ENCODE assay signal across 10 mouse cellular contexts in genomic region chr14:25979242-25979941, GRCm38 (mm10). TPM values are rescaled to one million over a fixed set of nuclear protein-coding genes. Genes with fewer than 3 reads are reported as not detected.
A peak's percentile ranks its signal among the peaks of the same experiment; 100 is the strongest.
DNase-seq lines count a peak whose midpoint lies in the region; ATAC-seq lines count a peak whose summit lies in the region.
"Not testable (repeated sequence)": the region's sequence is repeated elsewhere in the genome, so short reads cannot be mapped to it uniquely, and the experiment has no call there.
"Had no signal": no experiment of that assay in that cellular context is flagged by ENCODE, and none has a peak within 500 bp of the region (broad histone marks: within the 10 kb centered on the region; RNA-seq: fewer than 3 reads in every experiment).

No protein-coding gene starts in this region.

- H3K9me3 ChIP-seq in forebrain, embryonic 14.5 days (replicated peaks; ENCODE audit: control insufficient read depth, low read length); heart, embryonic 16.5 days (replicated peaks; ENCODE audit: control insufficient read depth, low read length); intestine, embryonic 14.5 days (ENCODE audit: control insufficient read depth, low read length); limb, embryonic 12.5 days; midbrain, embryonic 12.5 days; neural tube, embryonic 15.5 days (replicated peaks): not testable (repeated sequence)

- WGBS in forebrain, embryonic 14.5 days: under 1% methylated on average over 6 of the region's 13 CpGs
- 3% methylated on average over 7 of the region's 13 CpGs for WGBS in heart, embryonic 16.5 days
- 0% methylated on average over 5 of the region's 13 CpGs for WGBS in intestine, embryonic 14.5 days
- 0% methylated on average over 7 of the region's 13 CpGs for whole genome bisulfite sequencing in limb, embryonic 12.5 days
- 0% methylated on average over 6 of the region's 13 CpGs for WGBS in midbrain, embryonic 12.5 days
- WGBS in neural tube, embryonic 15.5 days: under 1% methylated on average over 8 of the region's 13 CpGs

- H3K9ac ChIP-seq in forebrain, embryonic 14.5 days (ENCODE audit: low read length): peak overlapping the region; percentile 55; the same call in 1 of the 2 replicates
- H3K9ac ChIP-seq in heart, embryonic 16.5 days (ENCODE audit: low read length); limb, embryonic 12.5 days (replicated peaks); midbrain, embryonic 12.5 days (replicated peaks); neural tube, embryonic 15.5 days (replicated peaks): not testable (repeated sequence)
- H3K9ac ChIP-seq in intestine, embryonic 14.5 days (ENCODE audit: low read length): 0 out of 2 replicates have a peak overlapping the region, but pooled peaks have one; percentile 30

- H3K36me3 ChIP-seq in forebrain, embryonic 14.5 days (ENCODE audit: control insufficient read depth, insufficient read depth, low read length); heart, embryonic 16.5 days (ENCODE audit: control insufficient read depth, insufficient read depth); intestine, embryonic 14.5 days (ENCODE audit: control insufficient read depth, insufficient read depth, low read length); limb, embryonic 12.5 days; midbrain, embryonic 12.5 days; neural tube, embryonic 15.5 days: not testable (repeated sequence)

- H3K27ac ChIP-seq in forebrain, embryonic 14.5 days (ENCODE audit: low read depth, low read length): peak overlapping the region; percentile 84
- peak overlapping the region; percentile 72; the same call in 1 of the 2 replicates for H3K27ac ChIP-seq in heart, embryonic 16.5 days (ENCODE audit: low read length)
- H3K27ac ChIP-seq in intestine, embryonic 14.5 days (ENCODE audit: low read depth): peak overlapping the region; percentile 77; the same call in 1 of the 2 replicates
- peak overlapping the region; percentile 91 for H3K27ac ChIP-seq in limb, embryonic 12.5 days
- peak overlapping the region; percentile 93 for H3K27ac ChIP-seq in midbrain, embryonic 12.5 days (replicated peaks)
- H3K27ac ChIP-seq in neural tube, embryonic 15.5 days (replicated peaks): peak overlapping the region; percentile 86

- ATAC-seq in forebrain, embryonic 14.5 days: peak; percentile 60
- ATAC-seq in heart, embryonic 16.5 days (replicated peaks; ENCODE audit: extremely low read depth, insufficient read depth, low FRiP score); limb, embryonic 12.5 days (ENCODE audit: insufficient number of reproducible peaks, insufficient read depth, low FRiP score, low TSS enrichment, low read depth); midbrain, embryonic 12.5 days (ENCODE audit: low FRiP score, low read depth): not testable (repeated sequence)
- peak; percentile 14; the same call in 1 of the 2 replicates for ATAC-seq in intestine, embryonic 14.5 days (replicated peaks; ENCODE audit: low FRiP score, low TSS enrichment, low read depth)
- ATAC-seq in neural tube, embryonic 15.5 days (ENCODE audit: low FRiP score): peak; percentile 77

- DNase-seq in embryo, embryonic 9.5 days (ENCODE audit: extremely low spot score): peak; percentile 46
- DNase-seq in forebrain, embryonic 14.5 days (ENCODE audit: low spot score): peak; percentile 29
- DNase-seq in intestine, embryonic 14.5 days (ENCODE audit: low spot score): peak; percentile 50

- H3K4me3 ChIP-seq in forebrain, embryonic 14.5 days (ENCODE audit: low read depth, low read length): 0 out of 2 replicates have a peak overlapping the region, but pooled peaks have one; percentile 15
- peak overlapping the region; percentile 34; the same call in 1 of the 2 replicates for H3K4me3 ChIP-seq in heart, embryonic 16.5 days (ENCODE audit: low read length)
- H3K4me3 ChIP-seq in intestine, embryonic 14.5 days (ENCODE audit: low read depth, low read length): not testable (repeated sequence)
- 0 out of 2 replicates have a peak overlapping the region, but pooled peaks have one; percentile 16 for H3K4me3 ChIP-seq in limb, embryonic 12.5 days (replicated peaks)
- peak overlapping the region; percentile 25 for H3K4me3 ChIP-seq in midbrain, embryonic 12.5 days
- H3K4me3 ChIP-seq in neural tube, embryonic 15.5 days (replicated peaks): peak overlapping the region; percentile 27

- not testable (repeated sequence) for H3K27me3 ChIP-seq in forebrain, embryonic 14.5 days (replicated peaks; ENCODE audit: control insufficient read depth, insufficient read depth, low read length); heart, embryonic 16.5 days (ENCODE audit: control insufficient read depth, insufficient read depth, low read length); intestine, embryonic 14.5 days (replicated peaks; ENCODE audit: control insufficient read depth, insufficient read depth, low read length); limb, embryonic 12.5 days; midbrain, embryonic 12.5 days; neural tube, embryonic 15.5 days (replicated peaks)

- not testable (repeated sequence) for H3K4me1 ChIP-seq in forebrain, embryonic 14.5 days (ENCODE audit: control insufficient read depth, insufficient read depth, low read length); heart, embryonic 16.5 days (ENCODE audit: control insufficient read depth, insufficient read depth, low read length); intestine, embryonic 14.5 days (replicated peaks; ENCODE audit: control insufficient read depth, insufficient read depth, low read length); limb, embryonic 12.5 days (replicated peaks); midbrain, embryonic 12.5 days; neural tube, embryonic 15.5 days

- peak overlapping the region; percentile 33; the same call in 1 of the 2 replicates for H3K4me2 ChIP-seq in forebrain, embryonic 14.5 days (ENCODE audit: low read length)
- H3K4me2 ChIP-seq in heart, embryonic 16.5 days (ENCODE audit: low read depth, low read length): peak overlapping the region; percentile 56
- H3K4me2 ChIP-seq in intestine, embryonic 14.5 days (ENCODE audit: low read length): peak overlapping the region; percentile 34; the same call in 1 of the 2 replicates
- peak overlapping the region; percentile 44 for H3K4me2 ChIP-seq in limb, embryonic 12.5 days
- H3K4me2 ChIP-seq in midbrain, embryonic 12.5 days (replicated peaks): peak overlapping the region; percentile 38
- peak overlapping the region; percentile 49 for H3K4me2 ChIP-seq in neural tube, embryonic 15.5 days

RNA-seq across cellular contexts. Expression of gene Duxbl1, which starts 1.0 kb away (rescaled TPM):
- polyA plus RNA-seq in forebrain, embryonic 14.5 days (2014; fragmentation: Nextera tagmentation; extraction: Ambion mirVana): 1.9 and 2.1 TPM in 2 replicates
- polyA plus RNA-seq in heart, embryonic 16.5 days (2015; fragmentation: Nextera tagmentation; extraction: Ambion mirVana): 0.35 and 0.45 TPM in 2 replicates
- 1.3 and 1.8 TPM in 2 replicates for polyA plus RNA-seq in intestine, embryonic 14.5 days (2014; fragmentation: Nextera tagmentation; extraction: Ambion mirVana)
- polyA plus RNA-seq in limb, embryonic 12.5 days (2016; fragmentation: Nextera tagmentation; extraction: Ambion mirVana): 2.7 and 3.3 TPM in 2 replicates
- 7.1 and 7.3 TPM in 2 replicates for polyA plus RNA-seq in midbrain, embryonic 12.5 days (2016; fragmentation: Nextera tagmentation; extraction: Ambion mirVana)
- 1.9 and 2.2 TPM in 2 replicates for polyA plus RNA-seq in neural tube, embryonic 15.5 days (2015; fragmentation: Nextera tagmentation; extraction: Ambion mirVana)
- polyA plus RNA-seq: inflammation-experienced regulatory T-cells, adult 6 months; large intestine, adult 2 months; liver, embryonic 12.5 days had no signal

RNA-seq across cellular contexts. Expression of gene Cphx1, which starts 41.3 kb away (rescaled TPM):
- not detected in 2 replicates for polyA plus RNA-seq in forebrain, embryonic 14.5 days (2014; fragmentation: Nextera tagmentation; extraction: Ambion mirVana)
- polyA plus RNA-seq in heart, embryonic 16.5 days (2015; fragmentation: Nextera tagmentation; extraction: Ambion mirVana): not detected in 2 replicates
- polyA plus RNA-seq in intestine, embryonic 14.5 days (2014; fragmentation: Nextera tagmentation; extraction: Ambion mirVana): not detected in 2 replicates
- not detected in 2 replicates for polyA plus RNA-seq in limb, embryonic 12.5 days (2016; fragmentation: Nextera tagmentation; extraction: Ambion mirVana)
- polyA plus RNA-seq in midbrain, embryonic 12.5 days (2016; fragmentation: Nextera tagmentation; extraction: Ambion mirVana): not detected in 2 replicates
- polyA plus RNA-seq in neural tube, embryonic 15.5 days (2015; fragmentation: Nextera tagmentation; extraction: Ambion mirVana): not detected in 2 replicates
- polyA plus RNA-seq: inflammation-experienced regulatory T-cells, adult 6 months; liver, embryonic 12.5 days had no signal

RNA-seq across cellular contexts. Expression of gene Tmem254a, which starts 51.9 kb away (rescaled TPM):
- polyA plus RNA-seq in forebrain, embryonic 14.5 days (2014; fragmentation: Nextera tagmentation; extraction: Ambion mirVana): 3.7 and 4.4 TPM in 2 replicates
- polyA plus RNA-seq in heart, embryonic 16.5 days (2015; fragmentation: Nextera tagmentation; extraction: Ambion mirVana): 2.2 and 3.3 TPM in 2 replicates
- 3.8 and 4.9 TPM in 2 replicates for polyA plus RNA-seq in intestine, embryonic 14.5 days (2014; fragmentation: Nextera tagmentation; extraction: Ambion mirVana)
- polyA plus RNA-seq in limb, embryonic 12.5 days (2016; fragmentation: Nextera tagmentation; extraction: Ambion mirVana): 1.7 and 4.1 TPM in 2 replicates
- polyA plus RNA-seq in midbrain, embryonic 12.5 days (2016; fragmentation: Nextera tagmentation; extraction: Ambion mirVana): 1.4 and 2.7 TPM in 2 replicates
- 4.5 and 6.5 TPM in 2 replicates for polyA plus RNA-seq in neural tube, embryonic 15.5 days (2015; fragmentation: Nextera tagmentation; extraction: Ambion mirVana)
